In genomic region chr6:83473240-83473639, GRCm38 (mm10) we compare ENCODE assay signal across 10 mouse cellular contexts. TPM values are rescaled to one million over a fixed set of nuclear protein-coding genes. Genes with fewer than 3 reads are reported as not detected.
DNase-seq lines count a peak whose midpoint lies in the region; ATAC-seq lines count a peak whose summit lies in the region.
"Had no signal": no experiment of that assay in that cellular context is flagged by ENCODE, and none has a peak within 500 bp of the region (broad histone marks: within the 10 kb centered on the region; RNA-seq: fewer than 3 reads in every experiment).

No protein-coding gene starts in this region.

- no peak overlapping the region for H3K27ac ChIP-seq in midbrain, embryonic 13.5 days
- no peak overlapping the region for H3K27ac ChIP-seq in hindbrain, embryonic 12.5 days
- H3K27ac ChIP-seq: hindbrain, embryonic 10.5 days; lung, embryonic 15.5 days had no signal

- ATAC-seq in midbrain, embryonic 13.5 days, result no peak
- no peak for ATAC-seq in hindbrain, embryonic 12.5 days (ENCODE audit: low FRiP score)

- H3K9ac ChIP-seq in midbrain, embryonic 13.5 days (replicated peaks), result no peak overlapping the region
- H3K9ac ChIP-seq in hindbrain, embryonic 12.5 days, result no peak overlapping the region
- H3K9ac ChIP-seq: lung, embryonic 15.5 days had no signal

- H3K36me3 ChIP-seq in midbrain, embryonic 13.5 days, result peaks cover 9% of the 10 kb centered on the region
- 0 out of 2 replicates have a peak, but pooled peaks cover 3% of the 10 kb centered on the region for H3K36me3 ChIP-seq in hindbrain, embryonic 12.5 days

- H3K9me3 ChIP-seq in midbrain, embryonic 13.5 days, result no peaks in the 10 kb centered on the region
- H3K9me3 ChIP-seq in hindbrain, embryonic 12.5 days (replicated peaks), result no peaks in the 10 kb centered on the region
- H3K9me3 ChIP-seq: hindbrain, embryonic 10.5 days; lung, embryonic 15.5 days had no signal

- no peaks in the 10 kb centered on the region for H3K27me3 ChIP-seq in midbrain, embryonic 13.5 days
- H3K27me3 ChIP-seq in hindbrain, embryonic 12.5 days, result 0 out of 2 replicates have a peak, but pooled peaks cover 2% of the 10 kb centered on the region
- H3K27me3 ChIP-seq: lung, embryonic 15.5 days had no signal

- DNase-seq in left cerebral cortex, postnatal 4 days, result peak; percentile 42
- DNase-seq in left cerebral cortex, adult 18-20 months (ENCODE audit: low spot score in 2 of 2), result no peak
- DNase-seq in cerebellum, postnatal 36 days, result peak; percentile 69 to 78
- peak; percentile 80 for DNase-seq in kidney, adult 9 months
- peak; percentile 48 for DNase-seq in testis, postnatal 14 days (ENCODE audit: low spot score)
- DNase-seq in urinary bladder, postnatal 25 days (ENCODE audit: low spot score), result no peak

- H3K4me3 ChIP-seq in midbrain, embryonic 13.5 days (replicated peaks), result no peak overlapping the region
- H3K4me3 ChIP-seq in hindbrain, embryonic 12.5 days, result no peak overlapping the region
- H3K4me3 ChIP-seq: hindbrain, embryonic 10.5 days; lung, embryonic 15.5 days had no signal

- H3K4me1 ChIP-seq in midbrain, embryonic 13.5 days (replicated peaks), result no peaks in the 10 kb centered on the region; the same call in 1 of the 2 replicates
- 0 out of 2 replicates have a peak, but pooled peaks cover 5% of the 10 kb centered on the region for H3K4me1 ChIP-seq in hindbrain, embryonic 12.5 days
- H3K4me1 ChIP-seq: hindbrain, embryonic 10.5 days; lung, embryonic 15.5 days had no signal

- 92% methylated on average over 9 of the region's 9 CpGs for WGBS in midbrain, embryonic 13.5 days
- 82% methylated on average over 9 of the region's 9 CpGs for WGBS in hindbrain, embryonic 12.5 days

- intact Hi-C loops in left cerebral cortex, postnatal 4 days (cut with DNase I), result no loop called here

- H3K4me2 ChIP-seq in midbrain, embryonic 13.5 days (replicated peaks), result no peak overlapping the region
- no peak overlapping the region for H3K4me2 ChIP-seq in hindbrain, embryonic 12.5 days (replicated peaks)
- H3K4me2 ChIP-seq: lung, embryonic 15.5 days had no signal

RNA-seq across cellular contexts. Expression of gene Tet3, which starts 14.4 kb away (rescaled TPM):
- total RNA-seq in left cerebral cortex, postnatal 4 days (2021), result 100 to 1,000 TPM; 112 to 117 TPM
- total RNA-seq in left cerebral cortex, adult 18-20 months (2021), result 10 to 100 TPM; 60.8 to 75.9 TPM
- 68.1 and 72.4 TPM in 2 replicates for polyA plus RNA-seq in midbrain, embryonic 13.5 days (2015; fragmentation: Nextera tagmentation; extraction: Ambion mirVana)
- polyA plus RNA-seq in hindbrain, embryonic 12.5 days (2016; fragmentation: Nextera tagmentation; extraction: Ambion mirVana), result 63.3 and 63.9 TPM in 2 replicates

RNA-seq across cellular contexts. Expression of gene Dguok, which starts 33.5 kb away (rescaled TPM):
- total RNA-seq in left cerebral cortex, postnatal 4 days (2021), result 10 to 100 TPM; 31.3 to 34.8 TPM
- total RNA-seq in left cerebral cortex, adult 18-20 months (2021), result 10 to 100 TPM; 24.5 to 25.7 TPM
- 63.7 and 71.9 TPM in 2 replicates for polyA plus RNA-seq in midbrain, embryonic 13.5 days (2015; fragmentation: Nextera tagmentation; extraction: Ambion mirVana)
- 64.3 and 64.5 TPM in 2 replicates for polyA plus RNA-seq in hindbrain, embryonic 12.5 days (2016; fragmentation: Nextera tagmentation; extraction: Ambion mirVana)

Comparison
In these comparisons a context has a peak if more than half of its experiments do, and no peak if none do; other contexts are left out.
1. DNase-seq: peak in left cerebral cortex, postnatal 4 days (single experiment), cerebellum, postnatal 36 days (2 of 2), kidney, adult 9 months (single experiment) and testis, postnatal 14 days (single experiment); none in left cerebral cortex, adult 18-20 months (0 of 2) and urinary bladder, postnatal 25 days (single experiment).